Mouse (Mus musculus) kidney, postnatal 0 days (tissue): ENCODE results near the gene Ankrd26. TPM values are rescaled to one million over a fixed set of nuclear protein-coding genes. Genes with fewer than 3 reads are reported as not detected.

Experiments
- ATAC-seq: fragments of 200-750 bp; cut with Nextera tagmentation; replicated peaks from 2 replicates; pipeline ENCODE4 v1.8.0; 2017; ENCODE audit warnings: low read depth, moderate number of reproducible peaks, moderate TSS enrichment, moderate library complexity; ENCODE audit not compliant: low FRiP score
- DNase-seq: peaks from one replicate; pipeline ENCODE4 v3.0.0-alpha.2; 2016; ENCODE audit warnings: low spot score
- H3K27ac ChIP-seq: fragments of 300-500 bp; sonication (generic); 2 replicates; pipeline ENCODE4 v1.5.1; 2014; ENCODE audit warnings: mild to moderate bottlenecking
- H3K27me3 ChIP-seq: fragments of 300-500 bp; sonication (generic); 2 replicates; pipeline ENCODE4 v1.6.1; 2014; ENCODE audit warnings: low read length, mixed read lengths; ENCODE audit not compliant: insufficient read depth
- H3K36me3 ChIP-seq: fragments of 300-500 bp; sonication (generic); 2 replicates; pipeline ENCODE4 v1.6.1; 2014; ENCODE audit warnings: low read length, mixed read lengths; ENCODE audit not compliant: insufficient read depth
- H3K4me1 ChIP-seq: fragments of 300-500 bp; sonication (generic); replicated peaks from 2 replicates; pipeline ENCODE4 v1.6.1; 2014; ENCODE audit warnings: antibody characterized with exemption, low read length, mixed read lengths; ENCODE audit not compliant: insufficient read depth
- H3K4me2 ChIP-seq: fragments of 300-500 bp; sonication (generic); 2 replicates; pipeline ENCODE4 v1.6.1; 2014; ENCODE audit warnings: mild to moderate bottlenecking, low read length, moderate library complexity, mixed read lengths
- H3K4me3 ChIP-seq: fragments of 300-500 bp; sonication (generic); replicated peaks from 2 replicates; pipeline ENCODE4 v1.5.1; 2014; ENCODE audit warnings: low read depth, low read length
- H3K9ac ChIP-seq: fragments of 300-500 bp; sonication (generic); 2 replicates; pipeline ENCODE4 v1.6.1; 2014; ENCODE audit warnings: low read depth, low read length
- H3K9me3 ChIP-seq: fragments of 300-500 bp; sonication (generic); replicated peaks from 2 replicates; pipeline ENCODE4 v1.6.1; 2016; ENCODE audit warnings: low read length, inconsistent platforms, mixed read lengths
- CTCF ChIP-seq: IDR thresholded peaks from 2 replicates; pipeline ENCODE4 v1.5.1; 2016; ENCODE audit warnings: antibody characterized with exemption, low read depth, mild to moderate bottlenecking, moderate library complexity
- WGBS: fragments of 180-500 bp; shearing (Covaris S2); extraction: QIAGEN DNeasy Blood & Tissue Kit; methylation state at CpG from one replicate; pipeline ENCODE4 v1.1.7; 2014; 5-methylcytosine and 5-hydroxymethylcytosine counted together
- polyA plus RNA-seq: library from polyadenylated mRNA; unstranded; fragments of >200 nt; fragmentation: Nextera tagmentation; extraction: Ambion mirVana; gene quantifications from 2 replicates; pipeline ENCODE4 v1.2.1, GENCODE M21; 2015

Gene Ankrd26
- 11.1 and 13.1 TPM in 2 replicates for polyA plus RNA-seq

- peak within 1 kb of the TSS; percentile 73 for H3K9ac ChIP-seq
- ATAC-seq: peak; percentile 93
- H3K27ac ChIP-seq: peak within 1 kb of the TSS; percentile 78
- WGBS: 4% methylated on average over 54 of the region's 54 CpGs
- peak; percentile 95 for DNase-seq
- peak within 1 kb of the TSS; percentile 69 for H3K4me3 ChIP-seq
- 0 out of 2 replicates have a peak, but pooled peaks cover 3% of the 10 kb centered on the region for H3K4me1 ChIP-seq
- H3K9me3 ChIP-seq: no peaks in the 10 kb centered on the region
- no peaks in the 10 kb centered on the region for H3K27me3 ChIP-seq
- TF ChIP-seq CTCF: 0 out of 2 replicates have a peak, but pooled peaks have one; percentile 4
- H3K4me2 ChIP-seq: peak within 1 kb of the TSS; percentile 99
- H3K36me3 ChIP-seq: peaks cover 8% of the 10 kb centered on the region; the same call in 1 of the 2 replicates
Observed at GRCm38 (mm10) chr6:118561745-118562609, at the start of gene Ankrd26. Gene Ankrd26 (minus strand): TSS chr6:118562226.

DNA sequence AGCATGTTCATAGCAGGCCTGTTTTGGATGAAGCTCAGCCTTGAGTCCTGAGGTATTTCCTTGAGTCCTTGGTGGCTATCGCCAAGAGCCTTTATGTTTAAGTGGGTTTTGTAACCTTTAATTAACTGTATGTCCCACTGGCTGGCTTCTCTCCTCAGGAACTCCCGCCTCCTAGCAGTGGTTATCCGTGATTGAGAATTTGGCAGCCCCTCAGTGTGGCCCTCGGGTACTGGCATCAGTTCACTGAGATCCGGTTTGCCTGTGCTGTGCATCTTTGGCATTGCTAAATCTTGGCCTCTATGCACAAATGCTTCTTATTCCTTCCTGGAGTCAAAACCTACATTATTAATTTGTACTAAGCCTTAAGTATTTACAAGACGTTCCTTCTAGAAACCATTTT is 46.9 kb upstream of the Ankrd26 start:
- no peak for ATAC-seq
- no peaks in the 10 kb centered on the region for H3K36me3 ChIP-seq
- no peak overlapping the region for H3K4me3 ChIP-seq
- no peak overlapping the region for H3K27ac ChIP-seq
- no peak overlapping the region for H3K4me2 ChIP-seq
- TF ChIP-seq CTCF: no peak
- H3K9ac ChIP-seq: no peak overlapping the region
- no peaks in the 10 kb centered on the region for H3K9me3 ChIP-seq
- DNase-seq: no peak
- no peaks in the 10 kb centered on the region for H3K4me1 ChIP-seq
- H3K27me3 ChIP-seq: no peaks in the 10 kb centered on the region
- WGBS: 88% methylated on average over 6 of the region's 6 CpGs

- H3K9me3 ChIP-seq: no peaks in the 10 kb centered on the region
- DNase-seq (peak; percentile 2), ATAC-seq (no peak)
- H3K4me1 ChIP-seq: no peaks in the 10 kb centered on the region
- no peak overlapping the region for H3K27ac ChIP-seq
- H3K4me2 ChIP-seq: no peak overlapping the region
- no peak overlapping the region for H3K4me3 ChIP-seq
- no peaks in the 10 kb centered on the region for H3K27me3 ChIP-seq
- H3K9ac ChIP-seq: no peak overlapping the region
- 77% methylated on average over 7 of the region's 7 CpGs for WGBS
- peak; percentile 42; the same call in 1 of the 2 replicates for TF ChIP-seq CTCF
- no peaks in the 10 kb centered on the region for H3K36me3 ChIP-seq
Observed at GRCm38 (mm10) chr6:118605974-118606373, 43.9 kb upstream of the Ankrd26 start.

DNA sequence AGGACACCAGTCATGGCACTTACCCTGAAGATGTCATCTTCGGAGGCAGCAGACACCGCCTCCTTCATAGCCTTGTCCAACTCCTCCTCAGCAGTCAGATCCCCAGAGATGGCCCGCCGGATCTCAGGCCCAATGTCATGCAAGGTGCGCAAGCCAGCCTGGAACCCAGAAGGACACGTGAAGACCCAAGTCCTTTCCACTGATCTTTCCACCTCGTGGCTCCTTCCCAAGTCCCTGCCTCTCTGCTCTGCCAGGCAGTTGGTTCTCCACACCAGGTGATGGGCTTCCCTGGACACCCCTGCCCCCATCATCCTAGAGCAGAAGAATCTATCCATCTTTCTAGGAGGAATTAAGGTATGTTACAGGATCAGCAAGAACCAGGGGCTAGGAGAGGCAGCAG is 41.8 kb upstream of the Ankrd26 start:
- no peak for TF ChIP-seq CTCF
- Histone ChIP-seq H3K27ac (no peak overlapping the region), H3K36me3 (no peaks in the 10 kb centered on the region), H3K4me2 (no peak overlapping the region), H3K9me3 (no peaks in the 10 kb centered on the region), H3K4me1 (no peaks in the 10 kb centered on the region), H3K27me3 (no peaks in the 10 kb centered on the region), H3K4me3 (no peak overlapping the region), H3K9ac (no peak overlapping the region)
- DNase-seq (no peak), ATAC-seq (no peak)
- WGBS: 93% methylated on average over 7 of the region's 7 CpGs

DNA sequence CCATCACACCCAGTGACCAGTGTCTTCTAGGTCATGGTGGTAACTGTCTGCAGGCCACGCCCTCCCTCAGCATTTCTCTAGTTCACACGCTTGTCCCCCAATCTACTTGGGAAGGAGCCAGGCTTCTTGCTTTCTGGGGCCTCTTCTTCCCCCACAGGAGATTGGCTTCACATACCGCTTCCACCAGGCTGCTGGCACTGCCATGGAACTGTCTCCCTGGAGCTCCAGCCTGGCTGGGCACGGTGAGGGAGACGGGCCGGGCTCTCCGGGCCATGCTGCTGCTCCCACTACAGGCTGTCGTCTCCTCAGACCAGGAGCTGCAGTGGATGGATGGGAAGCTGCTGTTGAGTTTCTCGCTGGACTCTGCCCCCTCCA is 33.6 kb upstream of the Ankrd26 start:
- TF ChIP-seq CTCF: no peak
- H3K4me3 ChIP-seq: no peak overlapping the region

GRCm38 (mm10) chr6:118594833-118595680 is 33.0 kb upstream of the Ankrd26 start:
- H3K4me2 ChIP-seq: no peak overlapping the region
- H3K27me3 ChIP-seq: no peaks in the 10 kb centered on the region
- no peak overlapping the region for H3K4me3 ChIP-seq
- 74% methylated on average over 10 of the region's 10 CpGs for WGBS
- no peaks in the 10 kb centered on the region for H3K4me1 ChIP-seq
- no peak for DNase-seq
- no peaks in the 10 kb centered on the region for H3K36me3 ChIP-seq
- no peak overlapping the region for H3K27ac ChIP-seq
- no peak for ATAC-seq
- no peak overlapping the region for H3K9ac ChIP-seq
- H3K9me3 ChIP-seq: no peaks in the 10 kb centered on the region
- TF ChIP-seq CTCF: no peak

More for the DNA sequence above, 33.6 kb upstream of the Ankrd26 start:
- H3K4me1 ChIP-seq: no peaks in the 10 kb centered on the region
- no peak overlapping the region for H3K4me2 ChIP-seq
- H3K9ac ChIP-seq: no peak overlapping the region
- no peaks in the 10 kb centered on the region for H3K36me3 ChIP-seq
- no peak overlapping the region for H3K27ac ChIP-seq
- H3K9me3 ChIP-seq: no peaks in the 10 kb centered on the region
- H3K27me3 ChIP-seq: no peaks in the 10 kb centered on the region
- 72% methylated on average over 9 of the region's 9 CpGs for WGBS
- no peak for DNase-seq
- no peak for ATAC-seq
